8 mouse cellular contexts compared by ENCODE assay signal in the genomic region with DNA sequence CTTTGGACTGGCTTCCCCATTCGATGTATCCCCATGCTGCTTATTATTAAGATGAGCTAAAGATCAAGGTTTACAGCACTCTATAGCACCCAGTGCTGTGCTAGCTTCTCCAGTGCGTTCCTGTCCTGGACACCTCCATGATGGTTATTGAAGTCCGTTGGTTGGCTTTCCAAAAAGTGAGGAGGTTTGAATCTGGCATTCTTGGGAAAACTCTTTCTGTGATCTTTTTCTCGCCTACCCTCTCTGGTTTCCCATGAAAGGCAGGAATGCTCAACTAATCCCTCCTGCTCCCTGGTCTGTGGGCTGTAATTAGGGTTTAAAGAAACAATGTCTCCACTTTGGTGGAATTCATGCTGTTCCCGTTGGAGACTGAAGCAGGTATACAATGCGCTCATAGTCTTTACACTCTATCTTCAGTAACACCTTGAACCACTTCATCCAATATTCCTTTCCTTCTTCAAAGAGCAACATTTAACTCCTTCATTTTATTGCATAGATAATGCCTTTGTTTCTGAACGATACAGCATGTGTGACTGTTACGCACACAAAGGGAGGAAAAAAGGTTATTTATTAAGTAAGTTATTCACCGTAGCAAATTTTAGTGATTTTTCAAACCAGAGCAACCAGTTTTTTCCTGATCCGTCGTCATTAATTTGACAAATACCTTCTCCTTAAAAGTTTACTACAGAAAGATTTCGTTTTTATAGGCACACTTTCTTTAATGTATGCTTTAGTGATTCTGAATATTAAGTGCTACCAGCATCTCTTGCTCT. TPM values are rescaled to one million over a fixed set of nuclear protein-coding genes. Genes with fewer than 3 reads are reported as not detected.
DNase-seq lines count a peak whose midpoint lies in the region; ATAC-seq lines count a peak whose summit lies in the region.

No protein-coding gene starts in this region.

- 61% methylated on average over 12 of the region's 12 CpGs for WGBS in heart, embryonic 15.5 days
- 25% methylated on average over 12 of the region's 12 CpGs for WGBS in embryonic facial prominence, embryonic 11.5 days
- 42% methylated on average over 12 of the region's 12 CpGs for WGBS in hindbrain, embryonic 16.5 days

- H3K9ac ChIP-seq in heart, embryonic 15.5 days: no peak overlapping the region
- 0 out of 2 replicates have a peak overlapping the region, but pooled peaks have one; percentile 5 for H3K9ac ChIP-seq in embryonic facial prominence, embryonic 11.5 days (replicated peaks; ENCODE audit: low read length)
- no peak overlapping the region for H3K9ac ChIP-seq in hindbrain, embryonic 16.5 days (ENCODE audit: low read depth, low read length)

- no peak overlapping the region for H3K27ac ChIP-seq in heart, embryonic 15.5 days
- no peak overlapping the region for H3K27ac ChIP-seq in embryonic facial prominence, embryonic 11.5 days (replicated peaks; ENCODE audit: low read depth, low read length)
- peak overlapping the region; percentile 19; the same call in 1 of the 2 replicates for H3K27ac ChIP-seq in hindbrain, embryonic 16.5 days (ENCODE audit: low read depth, low read length)

- no peak for DNase-seq in heart, adult 8-10 months (ENCODE audit: low spot score)
- peak; percentile 48 for DNase-seq in embryonic facial prominence, embryonic 11.5 days (ENCODE audit: low spot score)
- DNase-seq in neural tube, embryonic 10.5 days (ENCODE audit: extremely low spot score, low spot score): peak; percentile 37
- no peak for DNase-seq in adrenal gland, postnatal 14 days
- DNase-seq in gastrocnemius, postnatal 10 days: no peak
- DNase-seq in natural killer cell, adult 2 months (ENCODE audit: low spot score in 2 of 2): no peak

- peaks cover 8% of the 10 kb centered on the region for H3K4me1 ChIP-seq in heart, embryonic 15.5 days (replicated peaks)
- H3K4me1 ChIP-seq in embryonic facial prominence, embryonic 11.5 days (ENCODE audit: control insufficient read depth, insufficient read depth, low read length): no peaks in the 10 kb centered on the region
- H3K4me1 ChIP-seq in hindbrain, embryonic 16.5 days (ENCODE audit: control insufficient read depth, insufficient read depth, low read depth, low read length): peaks cover 6% of the 10 kb centered on the region

- no peaks in the 10 kb centered on the region for H3K36me3 ChIP-seq in heart, embryonic 15.5 days
- no peaks in the 10 kb centered on the region for H3K36me3 ChIP-seq in embryonic facial prominence, embryonic 11.5 days (replicated peaks; ENCODE audit: control insufficient read depth, insufficient read depth, low read depth, low read length)
- H3K36me3 ChIP-seq in hindbrain, embryonic 16.5 days (ENCODE audit: control insufficient read depth, insufficient read depth, low read length): no peaks in the 10 kb centered on the region

- H3K4me2 ChIP-seq in heart, embryonic 15.5 days: peak overlapping the region; percentile 36
- H3K4me2 ChIP-seq in embryonic facial prominence, embryonic 11.5 days (ENCODE audit: low read depth, low read length): no peak overlapping the region
- H3K4me2 ChIP-seq in hindbrain, embryonic 16.5 days (ENCODE audit: low read length): peak overlapping the region; percentile 47

- ATAC-seq in heart, embryonic 15.5 days (replicated peaks; ENCODE audit: insufficient number of reproducible peaks, insufficient read depth, low FRiP score, low read depth): no peak
- ATAC-seq in embryonic facial prominence, embryonic 11.5 days (replicated peaks; ENCODE audit: insufficient number of reproducible peaks, low FRiP score, low TSS enrichment, low read depth): peak; percentile 26; the same call in 1 of the 2 replicates
- ATAC-seq in hindbrain, embryonic 16.5 days: no peak

- H3K27me3 ChIP-seq in heart, embryonic 15.5 days: no peaks in the 10 kb centered on the region
- H3K27me3 ChIP-seq in embryonic facial prominence, embryonic 11.5 days (ENCODE audit: control insufficient read depth, insufficient read depth, low read length): no peaks in the 10 kb centered on the region
- H3K27me3 ChIP-seq in hindbrain, embryonic 16.5 days (replicated peaks; ENCODE audit: control insufficient read depth, insufficient read depth, low read length): no peaks in the 10 kb centered on the region

- no peaks in the 10 kb centered on the region for H3K9me3 ChIP-seq in heart, embryonic 15.5 days (replicated peaks)
- no peaks in the 10 kb centered on the region for H3K9me3 ChIP-seq in embryonic facial prominence, embryonic 11.5 days (replicated peaks; ENCODE audit: control insufficient read depth, low read length)
- no peaks in the 10 kb centered on the region for H3K9me3 ChIP-seq in hindbrain, embryonic 16.5 days (ENCODE audit: control insufficient read depth, low read length)

- no peak overlapping the region for H3K4me3 ChIP-seq in heart, embryonic 15.5 days
- no peak overlapping the region for H3K4me3 ChIP-seq in embryonic facial prominence, embryonic 11.5 days (ENCODE audit: low read depth, low read length)
- 0 out of 2 replicates have a peak overlapping the region, but pooled peaks have one; percentile 16 for H3K4me3 ChIP-seq in hindbrain, embryonic 16.5 days (ENCODE audit: low read length)

RNA-seq across cellular contexts. Expression of gene Krr1, which starts 47.6 kb away (rescaled TPM):
- 23.3 and 25.0 TPM in 2 replicates for polyA plus RNA-seq in heart, embryonic 15.5 days (2015; fragmentation: Nextera tagmentation; extraction: Ambion mirVana)
- 10 to 100 TPM; 19.6 to 23.3 (median 21.5) TPM for total RNA-seq in heart, adult 8-10 months (2022)
- polyA plus RNA-seq in embryonic facial prominence, embryonic 11.5 days (2014; fragmentation: Nextera tagmentation; extraction: Ambion mirVana): 71.0 and 71.2 TPM in 2 replicates
- polyA plus RNA-seq in hindbrain, embryonic 16.5 days (2015; fragmentation: Nextera tagmentation; extraction: Ambion mirVana): 34.4 and 36.1 TPM in 2 replicates
- total RNA-seq in adrenal gland, postnatal 14 days (2021): 31.3 and 34.2 TPM in 2 replicates
- 10 to 100 TPM; 25.0 to 25.4 TPM for total RNA-seq in gastrocnemius, postnatal 10 days (2021)

Comparison
In these comparisons a context has a peak if more than half of its experiments do, and no peak if none do; other contexts are left out.
1. DNase-seq: peak in embryonic facial prominence, embryonic 11.5 days (single experiment) and neural tube, embryonic 10.5 days (single experiment); none in heart, adult 8-10 months (single experiment), adrenal gland, postnatal 14 days (single experiment), gastrocnemius, postnatal 10 days (single experiment) and natural killer cell, adult 2 months (0 of 2).